Mouse (Mus musculus): ENCODE measurements around the gene Zfp467.

Zfp467 gene

DNA sequence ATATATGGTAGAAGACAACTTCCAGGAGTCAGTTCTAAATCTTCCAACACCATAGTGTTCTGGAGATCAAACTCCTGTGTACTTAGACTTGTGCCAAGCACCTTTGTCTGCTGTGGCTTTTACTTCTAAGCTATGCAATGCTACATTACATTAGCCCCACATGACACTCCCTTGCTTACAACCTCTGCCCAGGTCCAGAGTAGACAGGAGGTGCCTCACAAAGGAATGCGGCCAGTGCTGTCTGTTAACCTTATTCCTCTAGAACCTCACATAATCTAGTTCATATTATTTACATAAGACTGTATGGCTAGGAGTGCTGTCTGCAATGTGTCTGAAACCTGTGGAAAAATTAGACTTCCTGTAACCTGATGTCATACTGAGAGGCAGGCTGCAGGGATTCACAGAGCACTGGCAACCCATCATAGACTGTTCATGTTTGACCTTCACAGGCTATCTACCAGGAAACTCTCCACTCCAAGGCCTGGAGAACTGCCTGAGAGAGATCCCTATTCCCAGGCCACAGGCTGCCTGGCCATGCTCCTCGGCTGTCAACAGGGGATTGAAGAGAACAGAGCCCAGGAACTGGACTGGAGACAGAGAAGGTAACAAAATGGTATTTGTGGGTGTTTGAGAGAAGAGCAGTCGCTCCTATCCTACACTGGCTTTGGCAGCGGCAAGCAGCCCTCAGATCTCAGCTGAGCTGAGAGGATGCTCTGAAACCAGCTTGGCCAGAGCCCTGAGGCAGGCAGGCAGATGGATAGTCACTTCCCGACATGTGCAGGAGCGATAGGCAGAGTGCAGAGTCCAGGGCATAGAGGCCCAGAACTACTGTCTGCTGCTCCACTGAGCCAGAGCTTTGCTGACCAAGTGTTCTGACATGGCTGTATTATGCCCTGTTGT is 34.2 kb downstream of the Zfp467 start:
- WGBS = 82% methylated on average over 6 of the region's 6 CpGs

DNA sequence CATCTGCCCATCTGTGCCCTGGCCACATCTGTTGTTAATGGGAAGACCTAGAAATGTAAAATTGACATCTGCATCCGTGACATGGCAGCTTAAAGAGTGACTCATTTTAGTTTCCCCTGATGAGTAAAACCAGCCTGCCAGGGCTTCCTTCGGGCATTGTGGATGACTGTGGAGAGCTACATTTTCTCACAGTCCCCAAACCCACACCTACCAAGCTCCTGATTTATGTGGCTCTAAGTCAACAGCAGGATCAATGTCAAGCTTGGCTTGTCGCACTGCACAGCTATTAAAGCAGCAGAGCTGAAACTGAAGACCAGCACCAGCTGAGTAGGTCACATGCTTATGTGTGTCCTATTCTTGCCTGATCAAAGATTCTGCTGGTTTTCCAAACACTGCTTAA is 35.1 kb downstream of the Zfp467 start:
- WGBS = 68% methylated on average over 3 of the region's 3 CpGs

DNA sequence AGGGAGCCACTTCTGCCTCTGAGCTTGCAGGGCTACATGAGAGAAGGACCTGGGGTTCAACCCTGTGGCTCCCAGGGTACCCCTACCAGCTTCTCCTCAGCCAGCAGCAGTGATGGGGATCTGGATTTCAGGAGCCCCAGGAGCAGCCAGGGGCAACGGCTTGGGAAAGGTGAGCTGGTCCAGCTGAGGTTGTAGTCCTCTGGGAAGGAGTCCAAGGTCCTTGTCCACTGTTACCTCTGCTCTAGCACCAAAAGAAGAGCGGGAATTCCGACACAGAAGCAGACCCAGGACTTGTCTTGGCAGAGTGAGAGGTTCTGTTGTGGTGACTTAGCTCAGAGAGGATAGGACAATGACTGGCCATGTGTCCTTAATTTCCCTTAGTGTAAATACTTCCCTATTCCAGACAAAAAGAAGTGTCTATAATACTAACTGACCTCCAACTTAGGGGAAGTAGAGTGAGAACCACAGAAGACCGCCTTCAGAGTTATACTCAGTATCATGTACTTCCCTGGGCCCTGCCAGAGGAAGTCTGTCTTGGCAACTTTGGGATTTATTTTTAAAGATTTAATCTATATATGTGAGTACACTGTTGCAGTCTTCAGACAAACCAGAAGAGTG is 35.8 kb downstream of the Zfp467 start:
- WGBS = 93% methylated on average over 4 of the region's 4 CpGs

DNA sequence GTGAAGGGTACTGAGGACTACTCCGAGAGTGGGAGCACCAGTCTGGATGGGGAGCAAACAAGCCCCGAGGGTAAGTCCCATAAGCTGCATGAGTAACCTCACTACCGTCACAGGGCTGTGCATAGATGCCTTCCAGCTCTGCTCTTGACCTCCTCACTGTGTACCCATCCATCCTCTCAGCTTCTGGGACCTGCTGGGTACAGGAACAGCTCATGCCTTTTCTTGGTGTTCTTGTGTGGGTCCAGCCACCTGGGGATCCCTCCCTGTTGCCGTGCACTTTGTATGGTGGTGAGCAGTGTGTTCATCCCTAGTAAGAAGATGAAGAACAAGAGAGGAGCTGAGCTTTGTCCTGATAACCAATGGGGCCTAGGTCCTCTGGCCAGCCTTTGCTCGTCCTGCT is 41.6 kb downstream of the Zfp467 start:
- 92% methylated on average over 5 of the region's 5 CpGs for WGBS

DNA sequence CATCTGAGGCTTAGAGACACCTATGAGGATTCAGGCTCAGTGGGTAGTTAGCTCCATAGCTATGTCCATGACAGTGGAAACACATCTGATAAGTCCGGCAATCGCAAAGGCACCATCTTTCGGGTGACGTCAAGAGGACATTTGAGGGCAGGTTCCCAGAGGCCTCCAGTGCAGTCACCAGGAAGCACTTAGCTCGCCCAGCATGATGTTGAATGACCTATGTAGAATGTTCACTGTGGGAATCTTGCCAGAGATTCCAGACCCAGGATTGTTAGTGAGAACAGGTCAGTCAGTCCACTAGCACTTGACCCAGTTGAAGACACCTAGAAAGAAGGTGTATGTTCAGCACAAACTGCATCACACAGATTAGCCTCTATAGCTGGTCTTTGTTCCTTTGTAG is 45.7 kb downstream of the Zfp467 start:
- WGBS = 95% methylated on average over 5 of the region's 5 CpGs

DNA sequence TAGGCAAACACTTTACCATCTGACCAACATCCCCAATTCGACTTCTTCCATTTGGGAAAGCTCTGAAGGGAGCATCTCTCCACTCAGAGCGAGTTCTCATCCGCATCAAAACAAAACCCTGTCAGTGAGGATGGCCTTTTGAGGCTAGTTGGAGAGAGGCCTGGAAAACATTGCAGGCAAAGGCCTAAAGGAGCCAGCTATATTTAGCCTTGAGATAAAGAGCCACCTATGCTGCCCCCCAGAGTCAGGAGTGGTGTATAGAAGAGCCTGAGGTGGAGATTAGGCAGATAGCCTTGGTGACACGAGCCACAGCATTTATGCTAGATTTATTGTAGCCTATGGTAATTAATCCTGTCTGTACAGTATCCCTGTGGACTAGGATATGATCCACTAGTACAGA is 48.3 kb downstream of the Zfp467 start:
- WGBS = 61% methylated on average over 4 of the region's 4 CpGs

DNA sequence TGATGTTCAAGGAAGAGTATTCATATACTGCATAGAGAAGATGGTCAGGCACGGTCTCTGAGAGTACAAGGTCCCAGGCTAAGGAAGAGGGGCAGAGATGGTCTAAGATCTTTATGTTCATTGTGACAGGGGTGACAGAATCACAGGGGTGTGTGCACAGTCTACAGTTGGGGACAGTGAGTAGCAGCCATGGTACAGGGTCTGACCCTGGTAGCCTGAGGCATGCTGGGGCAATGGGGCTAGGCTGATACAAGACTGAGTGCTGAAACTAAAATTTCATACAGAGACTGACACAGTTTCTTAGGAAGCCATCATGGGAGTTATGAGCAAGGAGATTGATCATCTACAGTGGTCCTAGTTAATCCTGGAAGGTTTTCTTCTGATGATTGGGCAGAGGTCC is 48.9 kb downstream of the Zfp467 start:
- WGBS = 97% methylated on average over 1 of the region's 1 CpGs

DNA sequence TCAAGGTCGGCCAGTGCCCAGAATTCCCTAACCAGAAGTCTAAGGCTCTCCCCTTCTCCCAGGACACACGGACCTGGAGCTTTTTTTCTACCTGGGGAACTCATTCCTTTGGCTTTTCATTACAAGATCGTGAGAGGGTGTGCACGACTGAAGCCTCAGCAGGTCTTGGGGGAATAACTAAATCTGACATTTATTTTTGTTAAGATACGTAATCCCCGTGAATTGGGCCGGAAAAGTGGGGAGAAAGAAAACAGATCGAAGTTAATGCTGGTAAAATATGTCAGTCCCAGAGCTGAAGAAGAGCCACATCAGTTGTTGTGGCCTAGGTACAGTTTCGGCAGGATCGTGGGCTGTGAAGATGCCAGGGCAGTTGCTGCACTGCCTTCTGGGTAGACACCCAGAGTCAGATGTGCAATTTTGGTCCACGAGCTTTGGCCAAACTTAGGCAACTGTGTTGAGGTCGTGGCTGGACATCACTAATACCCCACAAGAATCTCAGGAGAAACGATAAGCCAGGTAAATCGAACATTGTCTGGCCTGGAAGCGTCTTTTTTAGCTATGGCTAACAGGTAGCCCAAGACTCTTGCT is 49.5 kb downstream of the Zfp467 start:
- WGBS = 27% methylated on average over 15 of the region's 15 CpGs

DNA sequence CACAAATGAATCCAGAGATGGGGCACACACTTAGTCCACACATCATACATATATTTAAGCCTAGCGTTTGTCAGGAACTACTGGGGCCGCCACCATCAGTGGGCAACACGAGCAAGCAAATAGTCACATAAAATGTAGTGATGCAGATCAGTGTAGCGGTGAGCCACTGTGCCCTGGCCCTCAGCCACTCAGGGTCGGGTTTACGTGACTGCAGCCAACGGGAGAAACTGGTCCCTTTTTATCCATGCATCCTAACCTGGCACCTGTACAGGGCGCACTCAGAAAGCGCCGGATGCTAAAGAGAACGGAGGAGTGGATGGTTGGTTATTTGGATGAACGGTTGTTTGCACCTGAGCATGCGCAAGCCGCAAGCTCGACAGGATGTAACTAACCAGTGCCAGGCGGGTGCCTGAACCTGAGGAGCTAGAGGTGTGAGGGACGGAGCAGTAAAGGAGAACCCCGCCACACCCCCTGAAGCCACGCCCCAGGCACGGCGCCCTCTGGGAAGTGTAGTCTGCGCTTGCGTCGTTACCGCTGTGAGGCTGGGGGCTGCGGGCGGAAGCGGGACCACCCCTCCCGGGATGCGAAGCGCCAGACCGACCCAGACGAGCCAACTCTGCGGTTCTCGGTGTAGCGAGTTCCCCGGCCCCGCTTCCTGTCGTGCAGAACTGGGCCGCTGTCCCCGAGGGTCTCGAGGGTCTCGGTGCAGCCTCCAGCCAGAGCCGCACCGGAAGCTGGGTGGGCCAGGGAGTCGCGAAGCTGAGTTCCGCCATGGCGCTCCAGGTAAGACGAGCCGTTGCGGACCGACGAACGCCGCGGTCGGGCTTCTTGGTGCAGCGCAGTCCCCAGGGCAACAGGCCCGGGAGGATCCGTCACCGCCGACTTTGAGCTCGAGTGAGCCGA is 50.3 kb downstream of the Zfp467 start, which contains the start of gene Krba1:
Gene Krba1 (plus strand): TSS at position 482 of the 903 bp plus-strand sequence.
- 1% methylated on average over 65 of the region's 65 CpGs for WGBS

DNA sequence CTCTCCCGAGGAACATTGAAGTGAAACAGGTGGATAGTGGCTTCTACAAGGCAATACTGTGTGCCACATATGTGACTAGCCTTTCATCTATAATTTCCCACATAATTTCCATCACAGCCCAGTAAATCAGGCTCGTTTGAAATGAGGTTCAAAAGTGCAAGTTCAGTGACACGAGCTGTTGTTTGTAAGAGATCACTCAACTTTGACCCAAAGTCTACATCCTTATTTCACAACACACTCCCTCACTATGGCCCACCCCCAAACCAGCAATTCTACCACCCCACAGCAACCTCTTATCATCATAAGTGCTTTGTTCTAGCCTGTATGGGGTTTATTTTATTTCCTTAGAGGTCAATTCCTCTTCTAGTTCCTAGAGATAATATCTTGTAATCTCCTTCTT is 57.4 kb downstream of the Zfp467 start:
- 78% methylated on average over 3 of the region's 3 CpGs for WGBS
